In the genomic region with DNA sequence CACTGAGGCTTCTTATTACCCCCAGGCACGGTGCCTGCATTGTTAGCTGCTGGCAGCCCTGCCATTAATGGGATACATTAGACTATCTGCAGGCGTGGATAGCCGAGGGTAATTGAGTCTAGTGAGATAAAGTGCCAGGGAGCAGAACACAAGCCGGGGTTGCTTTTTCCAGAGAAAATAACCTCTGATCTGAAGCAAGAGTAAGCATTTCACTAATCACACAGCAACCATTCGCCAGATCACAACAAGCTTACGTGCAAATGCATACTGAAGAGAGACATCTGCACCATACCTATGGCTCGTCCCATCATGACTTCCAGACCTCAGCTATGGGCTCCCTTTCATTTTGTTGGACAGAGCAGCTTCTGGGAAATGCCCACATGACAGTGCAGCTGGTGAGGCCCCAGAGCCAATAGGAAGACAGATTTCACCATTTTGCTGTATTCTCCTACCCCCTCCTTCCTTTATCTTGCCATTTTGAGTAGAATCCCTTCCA, we compare ENCODE assay signal across 13 mouse cellular contexts. TPM values are rescaled to one million over a fixed set of nuclear protein-coding genes. Genes with fewer than 3 reads are reported as not detected.
DNase-seq lines count a peak whose midpoint lies in the region; ATAC-seq and TF ChIP-seq lines count a peak whose summit lies in the region.
"Had no signal": no experiment of that assay in that cellular context is flagged by ENCODE, and none has a peak within 500 bp of the region (broad histone marks: within the 10 kb centered on the region; RNA-seq: fewer than 3 reads in every experiment).

No protein-coding gene starts in this region.

- no peak for TF ChIP-seq POLR2A in cortical plate, adult 2 months (IDR thresholded peaks at IDR 0.05; ENCODE audit: extremely low read depth, insufficient read depth, low read length)

- H3K27ac ChIP-seq in cortical plate, adult 2 months (ENCODE audit: insufficient read depth, low read length) = peak overlapping the region; percentile 48; the same call in 1 of the 2 replicates
- H3K27ac ChIP-seq in hindbrain, embryonic 14.5 days = peak overlapping the region; percentile 78
- peak overlapping the region; percentile 71 for H3K27ac ChIP-seq in midbrain, embryonic 14.5 days (replicated peaks; ENCODE audit: low read depth, low read length)
- no peak overlapping the region for H3K27ac ChIP-seq in limb, embryonic 10.5 days

- ATAC-seq in hindbrain, embryonic 14.5 days (ENCODE audit: low FRiP score) = peak; percentile 64
- ATAC-seq in midbrain, embryonic 14.5 days (ENCODE audit: low FRiP score, low TSS enrichment) = no peak
- ATAC-seq in erythroid progenitor cell, adult 5-6 weeks (replicated peaks; ENCODE audit: low FRiP score, poor library complexity, severe bottlenecking) = no peak

- peaks cover 10% of the 10 kb centered on the region for H3K4me1 ChIP-seq in cortical plate, adult 2 months (ENCODE audit: control insufficient read depth, insufficient read depth, low read length)
- peaks cover 54% of the 10 kb centered on the region for H3K4me1 ChIP-seq in hindbrain, embryonic 14.5 days (replicated peaks; ENCODE audit: control insufficient read depth, insufficient read depth, low read length)
- peaks cover 49% of the 10 kb centered on the region for H3K4me1 ChIP-seq in midbrain, embryonic 14.5 days (ENCODE audit: control insufficient read depth, insufficient read depth, low read length)
- peaks cover 28% of the 10 kb centered on the region for H3K4me1 ChIP-seq in limb, embryonic 10.5 days

- peak overlapping the region; percentile 36 for H3K4me2 ChIP-seq in hindbrain, embryonic 14.5 days (replicated peaks)
- peak overlapping the region; percentile 25; the same call in 1 of the 2 replicates for H3K4me2 ChIP-seq in midbrain, embryonic 14.5 days (ENCODE audit: low read length)

- H3K36me3 ChIP-seq in hindbrain, embryonic 14.5 days (replicated peaks; ENCODE audit: control insufficient read depth, insufficient read depth) = no peaks in the 10 kb centered on the region
- no peaks in the 10 kb centered on the region for H3K36me3 ChIP-seq in midbrain, embryonic 14.5 days (ENCODE audit: control insufficient read depth, insufficient read depth, low read length)
- no peaks in the 10 kb centered on the region for H3K36me3 ChIP-seq in limb, embryonic 10.5 days

- 30% methylated on average over 7 of the region's 7 CpGs for WGBS in hindbrain, embryonic 14.5 days
- WGBS in midbrain, embryonic 14.5 days = 32% methylated on average over 7 of the region's 7 CpGs
- whole genome bisulfite sequencing in limb, embryonic 10.5 days = 67% methylated on average over 7 of the region's 7 CpGs

- no peaks in the 10 kb centered on the region for H3K27me3 ChIP-seq in hindbrain, embryonic 14.5 days (ENCODE audit: control insufficient read depth, insufficient read depth, low read length)
- no peaks in the 10 kb centered on the region for H3K27me3 ChIP-seq in midbrain, embryonic 14.5 days (ENCODE audit: control insufficient read depth, insufficient read depth, low read length)
- H3K27me3 ChIP-seq in limb, embryonic 10.5 days (ENCODE audit: low read depth, poor library complexity, severe bottlenecking) = no peaks in the 10 kb centered on the region

- peak; percentile 21 to 47 for DNase-seq in adrenal gland, adult (ENCODE audit: inconsistent age in 2 of 2, low spot score in 1 of 2)
- no peak for DNase-seq in adrenal gland, adult 18-20 months (ENCODE audit: low spot score in 2 of 2)
- peak; percentile 37 for DNase-seq in hindbrain, embryonic 14.5 days (ENCODE audit: low spot score)
- DNase-seq in midbrain, embryonic 14.5 days = peak; percentile 59
- no peak for DNase-seq in limb, embryonic 10.5 days (ENCODE audit: low spot score)
- no peak for DNase-seq in thymus, postnatal 14 days
- DNase-seq: heart, postnatal 4 days; kidney, postnatal 36 days; spleen, adult 18-20 months; thymus, postnatal 25 days had no signal

- TF ChIP-seq CTCF in cortical plate, adult 2 months (IDR thresholded peaks at IDR 0.05; ENCODE audit: extremely low read depth, insufficient read depth, low read length) = no peak

- no peak overlapping the region for H3K9ac ChIP-seq in hindbrain, embryonic 14.5 days
- H3K9ac ChIP-seq in midbrain, embryonic 14.5 days (replicated peaks; ENCODE audit: low read length) = no peak overlapping the region

- no peaks in the 10 kb centered on the region for H3K9me3 ChIP-seq in hindbrain, embryonic 14.5 days (ENCODE audit: control insufficient read depth, low read length)
- H3K9me3 ChIP-seq in midbrain, embryonic 14.5 days (ENCODE audit: control insufficient read depth, low read length) = no peaks in the 10 kb centered on the region
- H3K9me3 ChIP-seq in limb, embryonic 10.5 days (replicated peaks) = no peaks in the 10 kb centered on the region

- H3K4me3 ChIP-seq in cortical plate, adult 2 months (ENCODE audit: insufficient read depth, low read length) = no peak overlapping the region
- H3K4me3 ChIP-seq in hindbrain, embryonic 14.5 days (replicated peaks; ENCODE audit: low read length) = no peak overlapping the region
- H3K4me3 ChIP-seq in midbrain, embryonic 14.5 days (replicated peaks; ENCODE audit: low read depth, low read length) = no peak overlapping the region
- no peak overlapping the region for H3K4me3 ChIP-seq in limb, embryonic 10.5 days

RNA-seq across cellular contexts. Expression of a gene that starts 59.3 kb away (rescaled TPM):
- under 1 TPM; 0.70 to 0.77 TPM for total RNA-seq in adrenal gland, adult 18-20 months (2021)
- polyA plus RNA-seq in cortical plate, adult 2 months (2012; rRNA removed) = 8.1 and 8.3 TPM in 2 replicates
- polyA plus RNA-seq in hindbrain, embryonic 14.5 days (2014; fragmentation: Nextera tagmentation; extraction: Ambion mirVana) = 8.3 and 8.5 TPM in 2 replicates
- polyA plus RNA-seq in midbrain, embryonic 14.5 days (2014; fragmentation: Nextera tagmentation; extraction: Ambion mirVana) = 6.6 and 9.3 TPM in 2 replicates
- not detected in 2 replicates for total RNA-seq in erythroid progenitor cell, adult 5-6 weeks (2015; ENCODE audit: low replicate concordance)
- 0.39 and 0.53 TPM in 2 replicates for total RNA-seq in erythroid progenitor cell, adult 5-6 weeks (2017; ENCODE audit: low replicate concordance)
- 1.2 and 1.8 TPM in 2 replicates for polyA plus RNA-seq in limb, embryonic 10.5 days (2016; fragmentation: Nextera tagmentation; extraction: Ambion mirVana)
- total RNA-seq: granulocyte monocyte progenitor cell, adult 5-6 weeks had no signal

Comparison
In these comparisons a context has a peak if more than half of its experiments do, and no peak if none do; other contexts are left out.
1. DNase-seq: peak in adrenal gland, adult (2 of 2), hindbrain, embryonic 14.5 days (single experiment) and midbrain, embryonic 14.5 days (single experiment); none in adrenal gland, adult 18-20 months (0 of 2), limb, embryonic 10.5 days (single experiment) and thymus, postnatal 14 days (single experiment).